ENCODE assay signal across 17 mouse cellular contexts in genomic region chr14:49155572-49155971, GRCm38 (mm10). TPM values are rescaled to one million over a fixed set of nuclear protein-coding genes. Genes with fewer than 3 reads are reported as not detected.
A peak's percentile ranks its signal among the peaks of the same experiment; 100 is the strongest.
DNase-seq lines count a peak whose midpoint lies in the region; ATAC-seq and TF ChIP-seq lines count a peak whose summit lies in the region.
"Had no signal": no experiment of that assay in that cellular context is flagged by ENCODE, and none has a peak within 500 bp of the region (broad histone marks: within the 10 kb centered on the region; RNA-seq: fewer than 3 reads in every experiment).

No protein-coding gene starts in this region.

- no peak overlapping the region for H3K27ac ChIP-seq in midbrain, embryonic 11.5 days (ENCODE audit: low read depth, low read length)
- no peak overlapping the region for H3K27ac ChIP-seq in midbrain, embryonic 16.5 days (ENCODE audit: low read length)
- H3K27ac ChIP-seq in midbrain, postnatal 0 days (ENCODE audit: low read depth, low read length), result no peak overlapping the region
- H3K27ac ChIP-seq: embryonic facial prominence, embryonic 15.5 days; forebrain, embryonic 12.5 days; gastrocnemius, adult 2 months; heart, embryonic 10.5 days; liver, embryonic 12.5 days; neural tube, embryonic 15.5 days had no signal

- no peak for TF ChIP-seq CTCF in midbrain, postnatal 0 days (IDR thresholded peaks at IDR 0.05)

- peak; percentile 7 for DNase-seq in adrenal gland, adult 2 months
- DNase-seq in adrenal gland, postnatal 25 days, result no peak
- peak; percentile 82 for DNase-seq in midbrain, embryonic 11.5 days (ENCODE audit: low spot score, missing footprints)
- DNase-seq in midbrain, postnatal 0 days (ENCODE audit: low spot score), result no peak
- no peak for DNase-seq in ovary, postnatal 10 days (ENCODE audit: low spot score)
- no peak for DNase-seq in urinary bladder, postnatal 14 days (ENCODE audit: low spot score)
- no peak for DNase-seq in gastrocnemius, postnatal 36 days
- DNase-seq: cerebellum, postnatal 14 days; gastrocnemius, adult 2 months; heart, postnatal 36 days; lung, postnatal 4 days had no signal

- H3K4me3 ChIP-seq in midbrain, embryonic 11.5 days (ENCODE audit: low read depth, low read length), result no peak overlapping the region
- no peak overlapping the region for H3K4me3 ChIP-seq in midbrain, embryonic 16.5 days (ENCODE audit: low read depth, low read length)
- H3K4me3 ChIP-seq in midbrain, postnatal 0 days (ENCODE audit: low read depth, low read length), result no peak overlapping the region
- H3K4me3 ChIP-seq: embryonic facial prominence, embryonic 15.5 days; forebrain, embryonic 12.5 days; gastrocnemius, adult 2 months; heart, embryonic 10.5 days; liver, embryonic 12.5 days; neural tube, embryonic 15.5 days had no signal

- WGBS in midbrain, embryonic 11.5 days, result 8% methylated on average over 5 of the region's 5 CpGs
- WGBS in midbrain, embryonic 16.5 days, result 15% methylated on average over 5 of the region's 5 CpGs
- 12% methylated on average over 5 of the region's 5 CpGs for WGBS in midbrain, postnatal 0 days

- H3K9me3 ChIP-seq in midbrain, embryonic 11.5 days (ENCODE audit: control insufficient read depth, low read length), result no peaks in the 10 kb centered on the region
- H3K9me3 ChIP-seq in midbrain, embryonic 16.5 days (replicated peaks; ENCODE audit: control insufficient read depth, low read length, poor library complexity, severe bottlenecking), result no peaks in the 10 kb centered on the region
- no peaks in the 10 kb centered on the region for H3K9me3 ChIP-seq in midbrain, postnatal 0 days (ENCODE audit: low read length)
- H3K9me3 ChIP-seq: embryonic facial prominence, embryonic 15.5 days; forebrain, embryonic 12.5 days; heart, embryonic 10.5 days; liver, embryonic 12.5 days; neural tube, embryonic 15.5 days had no signal

- peaks cover 5% of the 10 kb centered on the region; the same call in 1 of the 2 replicates for H3K4me1 ChIP-seq in midbrain, embryonic 11.5 days (ENCODE audit: control insufficient read depth, insufficient read depth, low read length)
- peaks cover 4% of the 10 kb centered on the region; the same call in 1 of the 2 replicates for H3K4me1 ChIP-seq in midbrain, embryonic 16.5 days (ENCODE audit: control insufficient read depth, insufficient read depth, low read length)
- no peaks in the 10 kb centered on the region for H3K4me1 ChIP-seq in midbrain, postnatal 0 days (ENCODE audit: insufficient read depth, low read length)
- H3K4me1 ChIP-seq: embryonic facial prominence, embryonic 15.5 days; liver, embryonic 12.5 days; neural tube, embryonic 15.5 days had no signal

- no peaks in the 10 kb centered on the region for H3K36me3 ChIP-seq in midbrain, embryonic 11.5 days (ENCODE audit: control insufficient read depth, insufficient read depth, low read length)
- H3K36me3 ChIP-seq in midbrain, embryonic 16.5 days (ENCODE audit: control insufficient read depth, insufficient read depth, low read length), result no peaks in the 10 kb centered on the region
- no peaks in the 10 kb centered on the region for H3K36me3 ChIP-seq in midbrain, postnatal 0 days (ENCODE audit: insufficient read depth, low read length)
- H3K36me3 ChIP-seq: embryonic facial prominence, embryonic 15.5 days; forebrain, embryonic 12.5 days; heart, embryonic 10.5 days; liver, embryonic 12.5 days; neural tube, embryonic 15.5 days had no signal

- H3K9ac ChIP-seq in midbrain, embryonic 11.5 days (ENCODE audit: low read length), result no peak overlapping the region
- H3K9ac ChIP-seq in midbrain, embryonic 16.5 days (ENCODE audit: low read depth, low read length), result no peak overlapping the region
- no peak overlapping the region for H3K9ac ChIP-seq in midbrain, postnatal 0 days (replicated peaks; ENCODE audit: low read length, poor library complexity, severe bottlenecking)
- H3K9ac ChIP-seq: embryonic facial prominence, embryonic 15.5 days; forebrain, embryonic 12.5 days; liver, embryonic 12.5 days; neural tube, embryonic 15.5 days had no signal

- H3K4me2 ChIP-seq in midbrain, embryonic 11.5 days, result no peak overlapping the region
- no peak overlapping the region for H3K4me2 ChIP-seq in midbrain, embryonic 16.5 days (ENCODE audit: low read length)
- H3K4me2 ChIP-seq in midbrain, postnatal 0 days (ENCODE audit: low read depth, low read length, poor library complexity, severe bottlenecking), result no peak overlapping the region
- H3K4me2 ChIP-seq: embryonic facial prominence, embryonic 15.5 days; forebrain, embryonic 12.5 days; liver, embryonic 12.5 days; neural tube, embryonic 15.5 days had no signal

- no peaks in the 10 kb centered on the region for H3K27me3 ChIP-seq in midbrain, embryonic 11.5 days (ENCODE audit: control insufficient read depth, insufficient read depth, low read length)
- no peaks in the 10 kb centered on the region for H3K27me3 ChIP-seq in midbrain, embryonic 16.5 days (ENCODE audit: control insufficient read depth, insufficient read depth, low read depth, low read length)
- H3K27me3 ChIP-seq in midbrain, postnatal 0 days (ENCODE audit: insufficient read depth, low read length), result no peaks in the 10 kb centered on the region
- H3K27me3 ChIP-seq: embryonic facial prominence, embryonic 15.5 days; forebrain, embryonic 12.5 days; liver, embryonic 12.5 days; neural tube, embryonic 15.5 days had no signal

- intact Hi-C loops in gastrocnemius, postnatal 36 days (cut with DNase I), result no loop called here

- no peak for ATAC-seq in midbrain, embryonic 11.5 days (ENCODE audit: low FRiP score)
- ATAC-seq in midbrain, embryonic 16.5 days, result no peak; the same call in 1 of the 2 replicates
- ATAC-seq in midbrain, postnatal 0 days (ENCODE audit: low FRiP score), result peak; percentile 58; the same call in 1 of the 2 replicates
- ATAC-seq: liver, embryonic 12.5 days had no signal

RNA-seq across cellular contexts. Expression of gene Naa30, which starts 16.5 kb away (rescaled TPM):
- 10 to 100 TPM; 27.0 to 31.2 TPM for total RNA-seq in adrenal gland, adult 2 months (2021)
- 4.3 and 4.4 TPM in 2 replicates for polyA plus RNA-seq in adrenal gland, adult 2 months (2012; rRNA removed)
- 29.1 and 32.0 TPM in 2 replicates for total RNA-seq in adrenal gland, postnatal 25 days (2021)
- 18.1 and 19.4 TPM in 2 replicates for polyA plus RNA-seq in midbrain, embryonic 11.5 days (2014; fragmentation: Nextera tagmentation; extraction: Ambion mirVana)
- 12.2 and 12.4 TPM in 2 replicates for polyA plus RNA-seq in midbrain, embryonic 16.5 days (2015; fragmentation: Nextera tagmentation; extraction: Ambion mirVana)
- 42.2 and 50.9 TPM in 2 replicates for total RNA-seq in midbrain, postnatal 0 days (2014; rRNA removed)
- polyA plus RNA-seq in midbrain, postnatal 0 days (2015; fragmentation: Nextera tagmentation; extraction: Ambion mirVana), result 8.8 and 9.0 TPM in 2 replicates
- total RNA-seq in gastrocnemius, postnatal 36 days (2021), result 10 to 100 TPM; 15.1 to 21.0 TPM

Comparison
In these comparisons a context has a peak if more than half of its experiments do, and no peak if none do; other contexts are left out.
1. DNase-seq: peak in adrenal gland, adult 2 months (single experiment) and midbrain, embryonic 11.5 days (single experiment); none in adrenal gland, postnatal 25 days (single experiment), midbrain, postnatal 0 days (single experiment), ovary, postnatal 10 days (single experiment), urinary bladder, postnatal 14 days (single experiment) and gastrocnemius, postnatal 36 days (0 of 2).